Mouse (Mus musculus) cerebral cortex, adult 2 months (tissue): ENCODE results near the gene Rpl32.

Experiments
- WGBS: fragments of 180-500 bp; shearing (Covaris S2); methylation state at CpG from one replicate; pipeline ENCODE4 v1.1.7; 2018; 5-methylcytosine and 5-hydroxymethylcytosine counted together

Rpl32 gene

GRCm38 (mm10) chr6:115767357-115767756 is 41.2 kb downstream of the Rpl32 start:
- WGBS = 71% methylated on average over 9 of the region's 9 CpGs

DNA sequence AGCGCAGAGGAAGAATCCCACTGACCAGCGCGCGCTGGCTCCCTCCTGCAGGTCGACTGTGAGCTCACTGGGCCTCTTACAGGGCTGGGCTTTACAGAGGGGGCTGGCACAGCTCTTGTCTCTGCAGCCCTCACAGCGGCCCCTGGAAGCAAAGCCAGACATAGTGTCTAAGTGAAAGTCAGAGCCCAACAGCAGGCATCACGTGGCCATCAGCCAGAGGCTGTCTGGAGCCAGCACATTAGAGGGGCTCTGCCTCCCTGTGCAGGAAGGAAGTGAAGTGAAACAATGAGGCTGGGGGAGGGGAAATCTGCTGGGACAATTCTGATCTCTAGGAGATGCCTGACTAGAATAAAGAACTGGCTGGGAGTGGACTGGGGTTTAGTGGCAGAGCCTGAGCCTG is 44.4 kb downstream of the Rpl32 start:
- WGBS = 50% methylated on average over 7 of the region's 7 CpGs

- WGBS = 11% methylated on average over 9 of the region's 9 CpGs
Measured at GRCm38 (mm10) chr6:115761995-115762756, 46.4 kb downstream of the Rpl32 start, which contains the start of gene Tmem40. Gene Tmem40 (minus strand): TSS chr6:115762410.

GRCm38 (mm10) chr6:115760982-115761381 is 47.6 kb downstream of the Rpl32 start:
- WGBS = 48% methylated on average over 4 of the region's 4 CpGs

DNA sequence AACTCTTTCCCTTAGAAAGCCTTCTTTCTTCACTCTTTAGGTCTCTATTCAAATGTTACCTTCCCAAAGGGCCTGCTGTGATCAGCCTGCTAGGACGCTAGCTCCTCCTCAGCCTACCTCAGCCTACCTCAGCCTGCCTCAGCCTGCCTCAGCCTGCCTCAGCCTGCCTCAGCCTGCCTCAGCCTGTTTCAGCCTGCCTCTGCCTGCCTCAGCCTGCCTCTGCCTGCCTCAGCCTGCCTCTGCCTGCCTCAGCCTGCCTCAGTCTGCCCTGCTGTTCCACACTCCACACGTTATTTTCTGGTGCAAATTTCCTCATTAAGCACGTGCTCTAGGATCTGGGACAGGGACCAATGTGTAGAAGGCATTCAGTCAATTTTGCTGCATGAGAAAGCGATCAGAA is 48.4 kb downstream of the Rpl32 start:
- 88% methylated on average over 4 of the region's 4 CpGs for WGBS

- WGBS = 64% methylated on average over 5 of the region's 5 CpGs
Measured at GRCm38 (mm10) chr6:115759461-115759860, 49.1 kb downstream of the Rpl32 start.

DNA sequence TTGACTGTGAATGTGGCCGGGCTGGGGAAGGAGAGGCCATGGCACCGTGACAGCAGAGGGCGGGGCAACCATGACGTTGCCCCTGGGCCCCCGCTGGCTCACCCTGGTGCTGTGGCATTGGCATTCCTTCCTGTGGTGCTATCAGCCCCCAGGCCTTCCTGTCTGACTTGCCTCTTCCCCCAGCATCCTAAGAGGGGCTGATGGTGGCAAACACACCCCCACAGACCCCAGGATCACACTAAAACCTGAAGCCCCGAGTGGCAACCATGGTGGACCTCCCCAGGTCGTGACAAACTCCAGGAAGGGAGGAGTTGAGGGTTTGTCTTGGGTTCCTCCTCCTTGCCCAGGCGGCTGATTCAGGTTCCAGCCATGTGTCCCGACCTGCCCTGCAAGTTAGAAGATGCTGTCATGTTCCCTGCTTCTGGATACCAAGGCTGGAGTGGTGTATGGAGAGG is 49.5 kb downstream of the Rpl32 start:
- 65% methylated on average over 9 of the region's 9 CpGs for WGBS

GRCm38 (mm10) chr6:115755536-115755935 is 53.0 kb downstream of the Rpl32 start:
- 87% methylated on average over 7 of the region's 7 CpGs for WGBS
